Mouse (Mus musculus) heart, adult 2 months (tissue): ENCODE measurements around the gene Scgn.

Source experiments
- EP300 ChIP-seq: fragments of 200-500 bp; IDR thresholded peaks from 2 replicates; pipeline ENCODE4 v1.6.1; 2011; ENCODE audit warnings: low read depth, low read length, control low read depth; ENCODE audit not compliant: insufficient read depth
- POLR2A ChIP-seq: fragments of 200-500 bp; IDR thresholded peaks from 2 replicates; pipeline ENCODE4 v1.6.1; 2011; ENCODE audit warnings: mild to moderate bottlenecking, low read depth, low read length, control low read depth; ENCODE audit not compliant: insufficient read depth

- TF ChIP-seq POLR2A = no peak
- TF ChIP-seq EP300 = no peak
These were observed 36.5 kb upstream of the Scgn start for GRCm38 (mm10) chr13:24027191-24028170.
